Mouse (Mus musculus): ENCODE measurements at regions not wholly inside any gene's neighbourhood (a gene's known extent, or its start where the extent isn't known, plus 50 kb on each side); places are given as distances from the start of the nearest gene placed in this dataset.

DNA sequence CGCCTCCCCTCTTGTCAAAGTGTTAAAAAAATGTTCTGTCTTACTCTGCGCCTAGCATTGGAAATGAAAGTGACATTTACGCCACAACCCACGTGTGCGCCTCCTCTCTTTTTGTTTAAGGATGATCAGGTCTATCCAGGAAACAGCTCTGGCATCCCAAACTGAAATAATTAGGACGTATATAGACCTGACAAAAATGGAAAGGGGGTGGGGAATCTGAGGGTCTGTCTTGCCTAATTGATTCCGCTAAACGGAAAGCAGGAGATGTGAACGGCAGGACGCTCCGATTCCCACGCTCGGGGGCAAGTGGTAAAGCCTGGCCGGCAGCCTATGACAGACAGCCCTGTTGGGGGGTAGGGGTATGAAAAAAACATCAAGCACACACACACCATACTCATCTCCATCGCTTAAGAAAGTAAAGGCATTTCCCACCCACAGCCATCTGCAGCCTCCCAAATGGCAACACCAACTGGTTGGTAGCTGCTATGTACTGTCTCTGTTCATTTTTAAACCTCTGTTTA is 235.8 kb downstream of the Mef2c start:
- WGBS, result 6% methylated on average over 15 of the region's 15 CpGs
- H3K4me3 ChIP-seq (ENCODE audit: extremely low read depth, insufficient read depth, insufficient read length), result no peak overlapping the region
- no peak for DNase-seq (ENCODE audit: low read depth in 1 of 2, low spot score in 2 of 2)
- H3K27ac ChIP-seq (ENCODE audit: insufficient read depth, low read length), result no peak overlapping the region
- peaks cover 4% of the 10 kb centered on the region for H3K4me1 ChIP-seq (ENCODE audit: control insufficient read depth, insufficient read depth, insufficient read length)
- H3K27me3 ChIP-seq (ENCODE audit: control insufficient read depth, insufficient read depth, low read length), result peaks cover 16% of the 10 kb centered on the region
- no peaks in the 10 kb centered on the region for H3K36me3 ChIP-seq (ENCODE audit: control insufficient read depth, insufficient read depth, low read length)
- TF ChIP-seq POLR2A (IDR thresholded peaks at IDR 0.05; ENCODE audit: low read depth, low read length) (no peak), CTCF (IDR thresholded peaks at IDR 0.05; ENCODE audit: extremely low read depth, insufficient read depth, insufficient read length, insufficient replicate concordance) (no peak)

DNA sequence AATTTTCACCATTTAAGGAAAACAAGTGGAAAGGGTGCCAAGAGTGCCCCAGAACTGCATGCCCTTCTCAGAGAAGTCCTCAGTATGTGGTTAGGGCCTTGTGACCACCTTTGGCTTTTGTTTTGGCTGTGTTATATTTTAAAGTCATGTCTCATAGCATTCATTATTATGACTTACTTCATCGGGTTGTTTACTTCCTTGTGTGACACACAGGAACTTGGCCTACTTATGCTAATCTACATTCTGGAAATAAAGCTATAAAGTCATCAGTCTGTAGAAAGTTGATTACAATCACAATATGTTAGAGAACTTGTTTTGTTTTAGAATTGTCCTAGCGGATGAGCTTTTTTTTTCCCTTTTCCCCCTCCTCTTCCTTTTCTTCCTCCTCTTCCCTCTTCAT is 236.3 kb downstream of the Mef2c start:
- 60% methylated on average over 2 of the region's 2 CpGs for WGBS
- H3K4me1 ChIP-seq (ENCODE audit: control insufficient read depth, insufficient read depth, insufficient read length), result peaks cover 4% of the 10 kb centered on the region
- no peaks in the 10 kb centered on the region for H3K36me3 ChIP-seq (ENCODE audit: control insufficient read depth, insufficient read depth, low read length)
- TF ChIP-seq POLR2A (IDR thresholded peaks at IDR 0.05; ENCODE audit: low read depth, low read length) (no peak), CTCF (IDR thresholded peaks at IDR 0.05; ENCODE audit: extremely low read depth, insufficient read depth, insufficient read length, insufficient replicate concordance) (no peak)
- peaks cover 18% of the 10 kb centered on the region for H3K27me3 ChIP-seq (ENCODE audit: control insufficient read depth, insufficient read depth, low read length)
- DNase-seq (ENCODE audit: low read depth in 1 of 2, low spot score in 2 of 2), result no peak
- H3K4me3 ChIP-seq (ENCODE audit: extremely low read depth, insufficient read depth, insufficient read length), result no peak overlapping the region
- H3K27ac ChIP-seq (ENCODE audit: insufficient read depth, low read length), result no peak overlapping the region

DNA sequence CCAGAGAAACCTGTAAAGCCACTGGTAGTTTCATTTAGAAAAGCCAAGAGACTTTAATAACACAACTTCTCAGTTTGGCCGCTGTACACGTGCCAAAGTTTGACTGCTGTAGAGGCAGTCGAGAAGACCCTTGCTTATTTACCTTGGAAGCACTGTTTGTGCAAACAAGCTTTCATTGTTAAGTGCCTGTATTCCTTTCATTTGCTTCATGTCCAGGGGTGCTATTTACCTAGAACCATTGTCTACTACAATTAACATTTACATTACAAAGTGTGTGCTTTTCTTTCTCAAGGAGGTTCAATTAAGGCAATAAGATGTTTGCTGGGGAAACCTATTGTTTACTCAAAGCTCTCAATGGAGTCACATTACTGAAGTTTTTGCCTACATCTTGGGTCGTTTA is 236.9 kb downstream of the Mef2c start:
- Histone ChIP-seq H3K27ac (ENCODE audit: insufficient read depth, low read length) (no peak overlapping the region), H3K4me3 (ENCODE audit: extremely low read depth, insufficient read depth, insufficient read length) (no peak overlapping the region), H3K36me3 (ENCODE audit: control insufficient read depth, insufficient read depth, low read length) (no peaks in the 10 kb centered on the region), H3K4me1 (ENCODE audit: control insufficient read depth, insufficient read depth, insufficient read length) (peaks cover 4% of the 10 kb centered on the region), H3K27me3 (ENCODE audit: control insufficient read depth, insufficient read depth, low read length) (peaks cover 20% of the 10 kb centered on the region)
- no peak for TF ChIP-seq POLR2A (IDR thresholded peaks at IDR 0.05; ENCODE audit: low read depth, low read length)
- no peak for TF ChIP-seq CTCF (IDR thresholded peaks at IDR 0.05; ENCODE audit: extremely low read depth, insufficient read depth, insufficient read length, insufficient replicate concordance)
- WGBS, result 83% methylated on average over 4 of the region's 4 CpGs
- DNase-seq (ENCODE audit: low read depth in 1 of 2, low spot score in 2 of 2), result no peak

DNA sequence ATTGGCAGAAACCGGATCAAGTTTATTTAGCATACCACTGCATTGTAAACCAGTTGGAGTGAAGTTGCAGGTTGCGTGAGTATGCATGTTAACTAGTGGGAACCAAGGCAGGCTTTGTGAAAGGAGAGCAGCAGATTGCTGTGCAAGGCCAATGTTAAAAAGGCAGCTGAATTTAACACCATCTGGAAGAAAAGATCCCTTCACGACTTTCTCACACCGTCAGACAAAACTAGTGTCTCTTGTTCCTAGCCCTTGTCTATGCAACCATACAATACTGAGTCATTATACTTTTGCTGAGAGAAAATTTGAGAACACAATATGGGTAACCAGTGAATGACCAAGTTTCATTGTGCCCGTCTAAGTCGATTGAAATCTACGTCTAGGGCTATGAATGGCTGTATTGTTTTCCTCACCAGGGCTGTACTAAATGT is 237.8 kb downstream of the Mef2c start:
- TF ChIP-seq CTCF (IDR thresholded peaks at IDR 0.05; ENCODE audit: extremely low read depth, insufficient read depth, insufficient read length, insufficient replicate concordance), result no peak
- TF ChIP-seq POLR2A (IDR thresholded peaks at IDR 0.05; ENCODE audit: low read depth, low read length), result no peak
- H3K4me1 ChIP-seq (ENCODE audit: control insufficient read depth, insufficient read depth, insufficient read length), result peaks cover 4% of the 10 kb centered on the region
- WGBS, result 77% methylated on average over 7 of the region's 7 CpGs
- no peaks in the 10 kb centered on the region for H3K36me3 ChIP-seq (ENCODE audit: control insufficient read depth, insufficient read depth, low read length)
- no peak overlapping the region for H3K27ac ChIP-seq (ENCODE audit: insufficient read depth, low read length)
- H3K27me3 ChIP-seq (ENCODE audit: control insufficient read depth, insufficient read depth, low read length), result peaks cover 20% of the 10 kb centered on the region
- no peak overlapping the region for H3K4me3 ChIP-seq (ENCODE audit: extremely low read depth, insufficient read depth, insufficient read length)
- DNase-seq (ENCODE audit: low read depth in 1 of 2, low spot score in 2 of 2), result no peak

DNA sequence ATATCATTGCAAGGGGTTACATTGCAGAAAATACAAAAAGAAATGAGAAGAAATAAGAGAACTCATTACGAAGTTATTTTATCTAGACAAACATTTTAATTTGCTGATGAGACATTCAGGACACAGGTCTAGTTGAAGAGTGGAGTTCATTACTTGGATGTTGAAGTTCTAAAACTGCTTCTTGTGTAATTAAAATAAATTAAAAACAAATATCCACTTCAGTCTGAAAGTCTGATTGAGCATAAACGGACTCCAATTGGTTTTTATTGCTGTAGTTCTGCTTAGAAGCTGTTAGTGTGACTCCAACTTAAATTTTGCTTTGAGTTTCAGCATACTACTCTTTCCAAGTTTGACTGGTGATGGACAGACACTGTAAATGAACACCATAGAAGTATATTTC is 238.3 kb downstream of the Mef2c start:
- 84% methylated on average over 2 of the region's 2 CpGs for WGBS
- no peak overlapping the region for H3K4me3 ChIP-seq (ENCODE audit: extremely low read depth, insufficient read depth, insufficient read length)
- H3K36me3 ChIP-seq (ENCODE audit: control insufficient read depth, insufficient read depth, low read length), result no peaks in the 10 kb centered on the region
- no peak overlapping the region for H3K27ac ChIP-seq (ENCODE audit: insufficient read depth, low read length)
- H3K27me3 ChIP-seq (ENCODE audit: control insufficient read depth, insufficient read depth, low read length), result peaks cover 19% of the 10 kb centered on the region
- H3K4me1 ChIP-seq (ENCODE audit: control insufficient read depth, insufficient read depth, insufficient read length), result peaks cover 4% of the 10 kb centered on the region
- TF ChIP-seq CTCF (IDR thresholded peaks at IDR 0.05; ENCODE audit: extremely low read depth, insufficient read depth, insufficient read length, insufficient replicate concordance) (no peak), POLR2A (IDR thresholded peaks at IDR 0.05; ENCODE audit: low read depth, low read length) (no peak)
- no peak for DNase-seq (ENCODE audit: low read depth in 1 of 2, low spot score in 2 of 2)

DNA sequence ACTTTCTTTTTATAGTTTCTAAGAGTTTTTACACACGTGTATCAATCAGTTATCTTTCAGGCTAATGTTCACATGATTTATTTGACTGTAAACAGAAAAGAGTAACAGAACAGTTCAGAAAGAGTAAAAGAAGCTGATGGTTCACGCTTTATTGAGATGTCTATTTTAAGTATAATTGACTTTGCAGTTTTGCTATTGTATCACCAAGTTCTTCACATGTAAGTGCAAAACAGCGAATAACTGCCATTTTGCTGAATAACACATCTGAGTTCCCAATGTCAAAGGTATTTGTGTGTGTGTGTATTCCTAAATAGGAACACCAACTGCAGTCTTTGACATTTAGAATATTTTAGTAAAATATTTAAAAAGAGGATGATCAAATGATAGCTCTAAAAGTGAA is 238.7 kb downstream of the Mef2c start:
- H3K27ac ChIP-seq (ENCODE audit: insufficient read depth, low read length), result no peak overlapping the region
- peaks cover 15% of the 10 kb centered on the region for H3K27me3 ChIP-seq (ENCODE audit: control insufficient read depth, insufficient read depth, low read length)
- no peak overlapping the region for H3K4me3 ChIP-seq (ENCODE audit: extremely low read depth, insufficient read depth, insufficient read length)
- WGBS, result 78% methylated on average over 3 of the region's 3 CpGs
- peaks cover 4% of the 10 kb centered on the region for H3K4me1 ChIP-seq (ENCODE audit: control insufficient read depth, insufficient read depth, insufficient read length)
- no peaks in the 10 kb centered on the region for H3K36me3 ChIP-seq (ENCODE audit: control insufficient read depth, insufficient read depth, low read length)
- DNase-seq (ENCODE audit: low read depth in 1 of 2, low spot score in 2 of 2), result no peak
- TF ChIP-seq POLR2A (IDR thresholded peaks at IDR 0.05; ENCODE audit: low read depth, low read length) (no peak), CTCF (IDR thresholded peaks at IDR 0.05; ENCODE audit: extremely low read depth, insufficient read depth, insufficient read length, insufficient replicate concordance) (no peak)

DNA sequence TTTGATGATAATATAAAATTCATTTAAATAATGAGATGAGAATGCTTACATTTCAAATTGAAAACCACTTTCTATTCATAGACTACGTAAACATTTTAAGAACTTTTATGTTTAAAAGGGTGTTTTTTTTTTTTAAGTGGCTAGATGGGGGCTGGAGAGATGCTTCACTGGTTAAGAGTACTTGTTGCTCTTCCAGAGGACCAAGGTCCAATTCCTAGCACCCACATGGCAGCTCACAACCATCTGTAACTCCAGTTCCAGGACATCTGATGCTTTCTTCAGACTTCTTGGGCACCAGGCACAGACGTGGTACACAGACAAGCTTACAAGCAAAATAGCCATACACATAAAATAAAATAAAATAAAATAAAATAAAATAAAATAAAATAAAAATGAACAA is 239.5 kb downstream of the Mef2c start:
- peaks cover 8% of the 10 kb centered on the region for H3K27me3 ChIP-seq (ENCODE audit: control insufficient read depth, insufficient read depth, low read length)
- no peaks in the 10 kb centered on the region; the same call in 1 of the 2 replicates for H3K4me1 ChIP-seq (ENCODE audit: control insufficient read depth, insufficient read depth, insufficient read length)
- no peaks in the 10 kb centered on the region for H3K36me3 ChIP-seq (ENCODE audit: control insufficient read depth, insufficient read depth, low read length)
- TF ChIP-seq POLR2A (IDR thresholded peaks at IDR 0.05; ENCODE audit: low read depth, low read length) (no peak), CTCF (IDR thresholded peaks at IDR 0.05; ENCODE audit: extremely low read depth, insufficient read depth, insufficient read length, insufficient replicate concordance) (no peak)
- WGBS, result 91% methylated on average over 2 of the region's 2 CpGs
- H3K27ac ChIP-seq (ENCODE audit: insufficient read depth, low read length), result no peak overlapping the region
- H3K4me3 ChIP-seq (ENCODE audit: extremely low read depth, insufficient read depth, insufficient read length), result no peak overlapping the region
- no peak for DNase-seq (ENCODE audit: low read depth in 1 of 2, low spot score in 2 of 2)
